Mouse (Mus musculus): Measurements from ENCODE around the gene Skida1. TPM values are rescaled to one million over a fixed set of nuclear protein-coding genes. Genes with fewer than 3 reads are reported as not detected.

Skida1 gene
- not detected in 2 replicates for total RNA-seq (2014; fragmentation: Nextera tagmentation)
- not detected in 2 replicates for total RNA-seq (2017)

- ATAC-seq (replicated peaks; ENCODE audit: poor library complexity, severe bottlenecking), result no peak
Measured at GRCm38 (mm10) chr2:18048453-18049075, at the start of gene Skida1. Skida1 (minus strand) TSS chr2:18049051.

- ATAC-seq (replicated peaks; ENCODE audit: poor library complexity, severe bottlenecking), result peak; percentile 40; the same call in 1 of the 2 replicates
Measured at GRCm38 (mm10) chr2:18095804-18096203, 47.0 kb upstream of the Skida1 start.

- ATAC-seq (replicated peaks; ENCODE audit: poor library complexity, severe bottlenecking), result no peak
Measured at GRCm38 (mm10) chr2:18094319-18094718, 45.5 kb upstream of the Skida1 start.

GRCm38 (mm10) chr2:18093858-18094257 lies 45.0 kb upstream of the Skida1 start:
- no peak for ATAC-seq (replicated peaks; ENCODE audit: poor library complexity, severe bottlenecking)

GRCm38 (mm10) chr2:18087695-18088094 lies 38.8 kb upstream of the Skida1 start:
- peak; percentile 68 for ATAC-seq (replicated peaks; ENCODE audit: poor library complexity, severe bottlenecking)

GRCm38 (mm10) chr2:18080182-18080860 lies 31.5 kb upstream of the Skida1 start:
- no peak for ATAC-seq (replicated peaks; ENCODE audit: poor library complexity, severe bottlenecking)

- no peak for ATAC-seq (replicated peaks; ENCODE audit: poor library complexity, severe bottlenecking)
Measured at GRCm38 (mm10) chr2:18071947-18072346, 23.1 kb upstream of the Skida1 start.

- no peak for ATAC-seq (replicated peaks; ENCODE audit: poor library complexity, severe bottlenecking)
Measured at GRCm38 (mm10) chr2:18068071-18068796, 19.4 kb upstream of the Skida1 start.

- no peak for ATAC-seq (replicated peaks; ENCODE audit: poor library complexity, severe bottlenecking)
Measured at GRCm38 (mm10) chr2:18066436-18066835, 17.6 kb upstream of the Skida1 start.

- ATAC-seq (replicated peaks; ENCODE audit: poor library complexity, severe bottlenecking), result no peak
Measured at GRCm38 (mm10) chr2:18065708-18066030, 16.8 kb upstream of the Skida1 start.

GRCm38 (mm10) chr2:18064941-18065707 lies 16.3 kb upstream of the Skida1 start:
- ATAC-seq (replicated peaks; ENCODE audit: poor library complexity, severe bottlenecking), result peak; percentile 48

- ATAC-seq (replicated peaks; ENCODE audit: poor library complexity, severe bottlenecking), result peak; percentile 76
Measured at GRCm38 (mm10) chr2:18064356-18064858, 15.6 kb upstream of the Skida1 start.

- peak; percentile 39 for ATAC-seq (replicated peaks; ENCODE audit: poor library complexity, severe bottlenecking)
Measured at GRCm38 (mm10) chr2:18063763-18064251, 15.0 kb upstream of the Skida1 start.

- ATAC-seq (replicated peaks; ENCODE audit: poor library complexity, severe bottlenecking), result no peak
Measured at GRCm38 (mm10) chr2:18060396-18060795, 11.5 kb upstream of the Skida1 start.

GRCm38 (mm10) chr2:18059891-18060290 lies 11.0 kb upstream of the Skida1 start:
- no peak for ATAC-seq (replicated peaks; ENCODE audit: poor library complexity, severe bottlenecking)

- no peak for ATAC-seq (replicated peaks; ENCODE audit: poor library complexity, severe bottlenecking)
Measured at GRCm38 (mm10) chr2:18059063-18059462, 10.2 kb upstream of the Skida1 start.

- no peak for ATAC-seq (replicated peaks; ENCODE audit: poor library complexity, severe bottlenecking)
Measured at GRCm38 (mm10) chr2:18058146-18058708, 9.4 kb upstream of the Skida1 start.

GRCm38 (mm10) chr2:18057336-18058145 lies 8.7 kb upstream of the Skida1 start:
- ATAC-seq (replicated peaks; ENCODE audit: poor library complexity, severe bottlenecking), result peak; percentile 36

- ATAC-seq (replicated peaks; ENCODE audit: poor library complexity, severe bottlenecking), result peak; percentile 84
Measured at GRCm38 (mm10) chr2:18056786-18057255, 8.0 kb upstream of the Skida1 start.
